Mouse (Mus musculus): ENCODE measurements around the gene Nedd9. TPM values are rescaled to one million over a fixed set of nuclear protein-coding genes. Genes with fewer than 3 reads are reported as not detected.
"Not testable (repeated sequence)": the region's sequence is repeated elsewhere in the genome, so short reads cannot be mapped to it uniquely, and the experiment has no call there.

Nedd9 gene
- polyA plus RNA-seq, 1 experiment from 2014 or later, result 23.8 TPM

GRCm38 (mm10) chr13:41376111-41376510 lies 111.1 kb downstream of the Nedd9 start:
- 82% methylated on average over 4 of the region's 4 CpGs for WGBS
- Histone ChIP-seq H3K4me2 (no peak overlapping the region), H3K27me3 (replicated peaks) (no peaks in the 10 kb centered on the region), H3K4me1 (no peaks in the 10 kb centered on the region), H3K9me3 (no peaks in the 10 kb centered on the region), H3K9ac (no peak overlapping the region), H3K4me3 (replicated peaks) (no peak overlapping the region), H3K36me3 (no peaks in the 10 kb centered on the region), H3K27ac (no peak overlapping the region)
- ATAC-seq (ENCODE audit: insufficient read depth, low FRiP score, low read depth), result no peak

GRCm38 (mm10) chr13:41375696-41376095 lies 111.5 kb downstream of the Nedd9 start:
- no peak overlapping the region for H3K4me2 ChIP-seq
- no peak overlapping the region for H3K9ac ChIP-seq
- no peak overlapping the region for H3K4me3 ChIP-seq (replicated peaks)
- H3K9me3 ChIP-seq, result no peaks in the 10 kb centered on the region
- no peaks in the 10 kb centered on the region for H3K36me3 ChIP-seq
- no peak for ATAC-seq (ENCODE audit: insufficient read depth, low FRiP score, low read depth)
- no peaks in the 10 kb centered on the region for H3K27me3 ChIP-seq (replicated peaks)
- WGBS, result 80% methylated on average over 6 of the region's 6 CpGs
- H3K27ac ChIP-seq, result no peak overlapping the region
- no peaks in the 10 kb centered on the region for H3K4me1 ChIP-seq

- Histone ChIP-seq H3K27me3 (replicated peaks) (no peaks in the 10 kb centered on the region), H3K9me3 (no peaks in the 10 kb centered on the region)
- 85% methylated on average over 1 of the region's 1 CpGs for WGBS
Measured at GRCm38 (mm10) chr13:41374886-41375285, 112.3 kb downstream of the Nedd9 start.

GRCm38 (mm10) chr13:41372555-41373460 lies 114.4 kb downstream of the Nedd9 start:
- Histone ChIP-seq H3K36me3 (no peaks in the 10 kb centered on the region), H3K4me2 (no peak overlapping the region), H3K9me3 (no peaks in the 10 kb centered on the region), H3K27ac (no peak overlapping the region), H3K4me3 (replicated peaks) (no peak overlapping the region), H3K27me3 (replicated peaks) (no peaks in the 10 kb centered on the region), H3K9ac (no peak overlapping the region), H3K4me1 (no peaks in the 10 kb centered on the region)
- 66% methylated on average over 8 of the region's 8 CpGs for WGBS
- no peak for ATAC-seq (ENCODE audit: insufficient read depth, low FRiP score, low read depth)

More at GRCm38 (mm10) chr13:41374886-41375285, 112.3 kb downstream of the Nedd9 start:
- Histone ChIP-seq H3K9ac (no peak overlapping the region), H3K4me3 (replicated peaks) (no peak overlapping the region), H3K27ac (no peak overlapping the region), H3K4me2 (no peak overlapping the region), H3K4me1 (no peaks in the 10 kb centered on the region), H3K36me3 (no peaks in the 10 kb centered on the region)
- ATAC-seq (ENCODE audit: insufficient read depth, low FRiP score, low read depth), result no peak

GRCm38 (mm10) chr13:41371547-41371946 lies 115.6 kb downstream of the Nedd9 start:
- Histone ChIP-seq H3K36me3 (no peaks in the 10 kb centered on the region), H3K4me1 (no peaks in the 10 kb centered on the region), H3K4me2 (no peak overlapping the region), H3K27ac (no peak overlapping the region), H3K9me3 (no peaks in the 10 kb centered on the region), H3K27me3 (replicated peaks) (no peaks in the 10 kb centered on the region), H3K4me3 (replicated peaks) (no peak overlapping the region), H3K9ac (no peak overlapping the region)
- WGBS, result 43% methylated on average over 3 of the region's 3 CpGs
- ATAC-seq (ENCODE audit: insufficient read depth, low FRiP score, low read depth), result no peak

- WGBS, result 75% methylated on average over 5 of the region's 5 CpGs
- Histone ChIP-seq H3K4me1 (no peaks in the 10 kb centered on the region), H3K9me3 (no peaks in the 10 kb centered on the region), H3K4me2 (no peak overlapping the region), H3K27me3 (replicated peaks) (no peaks in the 10 kb centered on the region), H3K36me3 (no peaks in the 10 kb centered on the region), H3K4me3 (replicated peaks) (no peak overlapping the region), H3K27ac (no peak overlapping the region), H3K9ac (no peak overlapping the region)
- no peak for ATAC-seq (ENCODE audit: insufficient read depth, low FRiP score, low read depth)
Measured at GRCm38 (mm10) chr13:41368612-41369011, 118.5 kb downstream of the Nedd9 start.

- H3K9me3 ChIP-seq, result no peaks in the 10 kb centered on the region
- no peak for ATAC-seq (ENCODE audit: insufficient read depth, low FRiP score, low read depth)
- no peak overlapping the region for H3K4me2 ChIP-seq
- H3K4me1 ChIP-seq, result no peaks in the 10 kb centered on the region
- H3K4me3 ChIP-seq (replicated peaks), result no peak overlapping the region
- H3K27me3 ChIP-seq (replicated peaks), result no peaks in the 10 kb centered on the region
- WGBS, result 91% methylated on average over 4 of the region's 4 CpGs
- no peaks in the 10 kb centered on the region for H3K36me3 ChIP-seq
- H3K9ac ChIP-seq, result no peak overlapping the region
- no peak overlapping the region for H3K27ac ChIP-seq
Measured at GRCm38 (mm10) chr13:41367176-41367611, 120.0 kb downstream of the Nedd9 start.

- WGBS, result 31% methylated on average over 1 of the region's 1 CpGs
- not testable (repeated sequence) for ATAC-seq (ENCODE audit: insufficient read depth, low FRiP score, low read depth); H3K4me3 ChIP-seq (replicated peaks); H3K27ac ChIP-seq; H3K4me1 ChIP-seq; H3K9ac ChIP-seq; H3K36me3 ChIP-seq; H3K4me2 ChIP-seq; H3K9me3 ChIP-seq; H3K27me3 ChIP-seq (replicated peaks)
Measured at GRCm38 (mm10) chr13:41366609-41367008, 120.6 kb downstream of the Nedd9 start.

- no peak overlapping the region for H3K4me3 ChIP-seq (replicated peaks)
- peaks cover 5% of the 10 kb centered on the region; the same call in 1 of the 2 replicates for H3K4me1 ChIP-seq
- no peak overlapping the region for H3K9ac ChIP-seq
- no peaks in the 10 kb centered on the region for H3K9me3 ChIP-seq
- H3K36me3 ChIP-seq, result no peaks in the 10 kb centered on the region
- no peak overlapping the region for H3K4me2 ChIP-seq
- ATAC-seq (ENCODE audit: insufficient read depth, low FRiP score, low read depth), result no peak
- 73% methylated on average over 9 of the region's 9 CpGs for WGBS
- no peaks in the 10 kb centered on the region; the same call in 1 of the 2 replicates for H3K27me3 ChIP-seq (replicated peaks)
- H3K27ac ChIP-seq, result no peak overlapping the region
Measured at GRCm38 (mm10) chr13:41364273-41364672, 122.9 kb downstream of the Nedd9 start.

- Histone ChIP-seq H3K27me3 (replicated peaks) (no peaks in the 10 kb centered on the region; the same call in 1 of the 2 replicates), H3K27ac (no peak overlapping the region), H3K9me3 (no peaks in the 10 kb centered on the region), H3K9ac (no peak overlapping the region), H3K4me2 (no peak overlapping the region), H3K36me3 (no peaks in the 10 kb centered on the region), H3K4me1 (peaks cover 5% of the 10 kb centered on the region; the same call in 1 of the 2 replicates), H3K4me3 (replicated peaks) (no peak overlapping the region)
- ATAC-seq (ENCODE audit: insufficient read depth, low FRiP score, low read depth), result no peak
- 63% methylated on average over 6 of the region's 6 CpGs for WGBS
Measured at GRCm38 (mm10) chr13:41362909-41363308, 124.3 kb downstream of the Nedd9 start.

GRCm38 (mm10) chr13:41360272-41360815 lies 126.8 kb downstream of the Nedd9 start:
- no peaks in the 10 kb centered on the region; the same call in 1 of the 2 replicates for H3K27me3 ChIP-seq (replicated peaks)
- no peak overlapping the region for H3K4me2 ChIP-seq
- no peak overlapping the region for H3K9ac ChIP-seq
- WGBS, result 45% methylated on average over 8 of the region's 8 CpGs
- ATAC-seq (ENCODE audit: insufficient read depth, low FRiP score, low read depth), result no peak
- H3K36me3 ChIP-seq, result no peaks in the 10 kb centered on the region
- H3K27ac ChIP-seq, result no peak overlapping the region
- H3K4me3 ChIP-seq (replicated peaks), result no peak overlapping the region
- no peaks in the 10 kb centered on the region for H3K9me3 ChIP-seq
- peaks cover 5% of the 10 kb centered on the region; the same call in 1 of the 2 replicates for H3K4me1 ChIP-seq

Measured in stomach, embryonic 15.5 days (tissue).